Mouse (Mus musculus) monocyte, adult 5-6 weeks (primary cell): ENCODE data around the gene Ifnk. TPM values are rescaled to one million over a fixed set of nuclear protein-coding genes. Genes with fewer than 3 reads are reported as not detected.

Source experiments
- ATAC-seq: fragments of 153-309, 156-312 bp; replicated peaks from 2 replicates; pipeline ENCODE4 v1.8.0; 2017; ENCODE audit warnings: mild to moderate bottlenecking; ENCODE audit not compliant: low TSS enrichment, insufficient number of reproducible peaks, severe bottlenecking, poor library complexity, low FRiP score
- total RNA-seq: library from RNA; stranded (forward); fragments of 200-1000, 200-491, 200-594 nt; gene quantifications from 3 replicates; pipeline ENCODE4 v1.2.3, GENCODE M21; 2017

Gene Ifnk
- 2.0 TPM in 1 of 3 replicates, not detected in the others for total RNA-seq

DNA sequence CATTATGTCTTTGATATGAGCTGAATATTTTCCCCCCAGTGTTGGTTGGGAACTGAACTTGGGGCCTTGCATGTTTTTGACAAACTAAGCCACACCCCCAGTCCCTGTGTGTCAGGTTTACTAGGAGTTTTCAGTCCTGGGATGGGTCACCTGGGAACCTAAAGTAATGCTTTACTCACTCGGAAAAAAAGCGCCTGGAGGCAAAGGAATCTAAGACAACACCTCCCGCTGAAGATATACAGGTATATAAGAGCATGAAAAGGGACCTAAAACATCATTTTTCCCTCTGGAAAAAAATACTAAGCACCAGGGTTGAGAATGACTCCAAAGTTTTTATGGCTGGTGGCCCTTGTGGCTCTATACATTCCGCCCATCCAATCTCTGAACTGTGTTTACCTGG is at the start of gene Ifnk:
Ifnk (plus strand) TSS at position 301 of the 400 bp plus-strand sequence.
- ATAC-seq, result no peak

DNA sequence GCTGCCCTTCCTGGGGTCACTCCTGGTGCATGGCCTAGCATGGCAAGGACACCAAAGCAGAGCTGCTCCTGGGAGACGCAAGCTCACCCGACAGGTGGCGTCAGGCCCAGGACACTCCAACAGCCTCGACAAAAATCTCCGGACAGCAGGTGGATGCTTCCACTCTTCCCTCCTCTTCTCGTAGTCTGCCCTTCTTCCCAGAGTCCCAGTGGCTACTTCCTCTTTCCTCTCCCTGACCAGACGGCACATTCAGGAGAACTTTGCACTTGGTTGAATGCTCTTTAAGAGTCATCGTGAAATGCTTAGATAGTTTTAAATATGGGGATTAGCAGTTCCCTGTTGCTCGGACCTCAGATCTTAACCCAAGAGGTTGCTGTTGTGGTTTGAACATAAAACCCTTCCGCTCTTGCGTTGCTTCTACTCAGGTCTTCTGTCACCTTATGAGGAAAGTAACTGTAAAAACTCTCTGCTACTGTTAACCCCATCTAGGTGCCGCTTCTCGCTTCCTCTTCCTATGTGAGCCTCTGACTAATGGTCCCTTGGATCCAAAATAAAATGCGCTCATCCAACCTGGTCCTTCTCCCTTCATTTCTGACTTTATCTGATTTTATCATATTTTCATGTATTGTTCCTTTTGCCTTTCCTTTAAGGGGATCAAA is 46.6 kb upstream of the Ifnk start:
- ATAC-seq, result no peak

DNA sequence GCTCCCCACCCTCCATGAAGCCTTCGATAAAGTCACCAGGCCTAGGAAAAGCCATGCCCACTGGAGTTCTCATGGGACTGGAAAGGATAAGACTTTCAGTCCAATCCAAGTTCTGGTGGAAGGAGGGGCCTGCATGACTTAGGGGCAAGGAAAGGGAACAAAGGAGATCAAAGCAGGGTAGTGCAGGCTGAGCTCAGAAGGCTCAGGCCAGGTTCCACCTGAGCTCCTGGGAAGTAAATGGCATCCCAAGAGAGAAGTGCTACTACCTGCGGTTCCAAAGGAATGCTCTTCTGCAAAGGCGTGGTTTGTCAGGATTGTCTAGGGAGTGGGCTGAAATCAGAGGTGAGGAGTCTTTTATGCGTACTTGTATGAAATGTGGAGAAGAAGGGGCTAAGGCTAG is 39.4 kb upstream of the Ifnk start:
- ATAC-seq, result no peak

DNA sequence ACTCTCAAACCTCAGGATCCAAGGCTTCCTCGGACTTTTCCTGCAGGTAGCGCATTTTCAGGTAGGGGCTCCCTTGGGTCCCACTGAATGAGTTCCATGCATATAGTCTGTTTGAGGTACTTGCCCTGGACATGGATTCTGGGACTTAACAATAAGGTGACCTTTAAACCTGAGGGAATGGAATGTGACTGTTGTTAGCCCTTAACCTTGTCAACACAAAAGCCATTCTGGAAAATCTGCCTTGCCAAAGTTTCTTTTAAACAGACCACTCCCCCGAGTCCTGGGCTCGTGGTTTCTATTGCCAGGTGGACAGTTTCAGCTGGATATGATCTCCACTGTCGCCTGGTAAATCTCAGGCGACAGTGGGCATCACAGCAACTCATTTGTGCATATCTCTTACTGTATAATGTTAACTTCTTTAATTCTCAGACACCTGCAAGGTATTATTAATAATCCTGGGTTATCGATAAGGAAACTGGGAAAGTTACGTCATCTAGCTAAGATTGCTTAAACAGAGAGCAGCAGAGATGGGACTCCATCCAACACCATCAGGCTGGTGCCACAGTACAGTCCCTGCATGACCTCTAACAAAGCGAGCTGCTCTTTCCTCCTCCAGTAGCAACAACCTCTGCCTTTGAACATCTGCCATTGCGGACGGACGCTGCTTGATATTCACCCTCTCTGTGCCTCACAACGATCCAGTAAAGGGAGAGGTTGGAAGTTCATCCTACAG is 38.2 kb upstream of the Ifnk start:
- no peak for ATAC-seq

DNA sequence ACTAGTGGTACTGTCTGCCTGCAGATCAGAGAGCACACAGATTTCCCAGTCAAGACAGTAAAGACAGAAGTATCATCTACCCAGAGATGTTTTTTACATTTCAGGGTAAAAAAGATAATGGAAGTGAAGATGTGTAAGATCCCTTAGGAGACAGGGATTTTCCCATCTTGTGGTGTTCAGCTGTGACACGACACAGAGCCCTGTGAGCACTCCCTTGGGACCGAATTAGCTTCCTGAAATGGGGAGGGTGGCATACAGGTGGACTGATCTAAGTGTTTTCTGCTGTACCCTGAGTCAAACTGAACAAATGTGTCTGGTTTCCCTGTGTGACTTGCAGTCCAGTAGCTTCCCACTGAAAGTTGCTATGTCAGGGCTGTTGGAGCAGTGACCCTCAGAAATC is 36.9 kb upstream of the Ifnk start:
- ATAC-seq, result no peak

DNA sequence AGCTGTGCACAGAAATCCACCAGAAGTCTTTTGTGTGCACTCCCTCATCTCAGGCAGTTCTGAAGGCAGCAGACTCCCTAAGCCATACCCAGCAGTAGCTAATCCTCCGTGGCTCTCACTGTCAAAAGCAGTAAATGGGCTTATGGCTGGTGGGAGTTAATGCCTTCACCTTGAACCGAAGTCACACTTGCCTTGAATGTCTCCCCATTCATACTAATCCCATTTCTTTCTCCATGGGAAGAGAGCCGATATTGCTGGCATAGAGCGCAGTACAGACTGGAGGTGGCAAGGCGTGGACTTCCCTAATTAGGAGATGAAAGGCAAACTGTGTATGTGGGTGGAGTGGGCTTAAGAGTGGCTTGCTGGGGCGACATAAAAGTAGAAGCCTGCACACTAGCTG is 35.9 kb upstream of the Ifnk start:
- ATAC-seq, result no peak

DNA sequence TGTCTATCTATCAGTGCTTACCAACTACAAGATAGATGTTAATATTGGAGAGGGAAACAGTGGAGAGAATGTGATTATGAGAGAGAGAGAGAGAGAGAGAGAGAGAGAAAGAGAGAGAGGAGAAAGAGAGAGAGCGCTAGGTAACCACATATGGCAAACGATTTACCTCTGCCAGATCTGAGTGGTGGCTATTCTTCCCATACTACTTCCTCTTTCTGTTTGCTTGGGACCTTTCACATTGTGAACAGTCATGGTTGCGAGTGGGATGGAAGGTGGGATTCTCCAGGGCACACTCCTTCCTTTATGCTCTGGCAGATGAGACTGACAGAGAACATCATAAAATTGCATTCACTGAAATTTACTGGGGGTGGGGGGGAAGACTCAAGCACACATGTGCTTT is 34.7 kb upstream of the Ifnk start:
- ATAC-seq, result no peak

DNA sequence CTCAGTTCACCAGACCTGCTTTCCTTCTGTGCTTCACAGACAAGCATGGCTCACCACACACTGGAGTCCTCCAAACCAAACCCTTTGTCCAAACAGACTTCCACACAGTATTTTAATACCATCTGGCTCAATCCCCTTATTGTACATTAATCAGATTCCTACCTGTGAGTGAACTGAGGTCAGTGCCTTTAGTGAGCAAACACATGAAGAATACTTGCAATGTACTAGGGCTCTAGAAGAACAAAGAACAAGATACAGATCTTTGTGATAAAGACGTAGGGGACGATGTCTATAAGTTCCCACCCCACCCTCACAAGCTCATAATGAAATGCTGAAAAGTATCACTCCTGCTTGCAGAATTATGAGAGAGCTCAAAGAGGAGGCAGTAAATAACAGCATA is 33.0 kb upstream of the Ifnk start:
- ATAC-seq, result no peak

DNA sequence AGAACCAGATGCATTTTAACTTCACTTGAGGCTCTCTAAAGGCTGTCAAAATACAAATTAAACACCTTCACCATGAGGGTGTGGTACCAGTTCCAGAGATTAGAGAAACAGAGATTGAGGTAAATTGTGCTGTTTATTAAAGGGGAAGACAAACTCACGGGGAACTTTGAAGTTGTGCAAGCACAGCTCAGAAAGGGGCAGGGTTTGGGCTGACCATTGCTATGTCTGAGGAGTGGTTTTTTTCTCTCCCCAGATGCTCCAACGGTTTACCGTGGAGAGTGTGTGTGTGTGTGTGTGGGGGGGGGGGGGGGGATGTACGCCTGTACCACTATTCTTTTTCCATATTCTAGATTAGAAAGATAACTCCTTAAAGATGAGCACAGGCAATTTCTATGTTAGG is 31.7 kb upstream of the Ifnk start:
- ATAC-seq, result peak; percentile 74

DNA sequence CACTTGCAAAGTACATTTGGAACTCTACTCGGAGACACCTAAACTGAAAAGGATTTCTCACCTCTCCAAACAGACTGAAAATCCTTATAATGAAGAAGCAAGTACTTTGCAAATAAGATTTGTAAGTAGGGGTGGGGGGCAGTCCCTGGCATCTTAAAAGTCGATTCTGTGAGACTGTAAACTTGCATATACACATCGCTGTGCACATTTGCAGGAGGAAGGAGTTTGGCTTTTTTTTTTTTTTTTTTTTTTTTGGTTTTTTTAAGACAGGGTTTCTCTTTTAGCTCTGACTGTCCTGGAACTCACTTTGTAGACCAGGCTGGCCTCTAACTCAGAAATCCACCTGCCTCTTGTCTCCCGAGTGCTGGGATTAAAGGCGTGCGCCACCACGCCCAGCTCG is 31.3 kb upstream of the Ifnk start:
- no peak for ATAC-seq

DNA sequence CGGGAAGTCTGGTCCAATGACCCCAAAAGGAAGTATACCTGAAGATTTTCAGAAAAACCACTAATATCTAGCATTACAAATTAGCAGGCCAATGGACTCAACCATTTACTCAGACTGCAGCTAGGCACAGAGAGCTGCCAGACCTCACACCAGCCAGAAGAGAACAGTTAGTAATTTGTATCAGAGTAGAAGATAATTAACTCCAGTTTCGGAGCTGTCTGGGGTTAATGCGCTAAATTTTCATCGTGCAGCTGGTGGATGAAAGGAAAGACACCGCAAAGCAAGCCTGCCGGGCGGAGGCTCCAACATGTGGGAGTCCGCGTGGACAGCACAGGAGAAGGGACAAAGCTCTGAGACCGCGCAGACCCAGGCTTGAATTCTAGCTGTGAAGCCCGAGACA is 30.8 kb upstream of the Ifnk start:
- no peak for ATAC-seq

DNA sequence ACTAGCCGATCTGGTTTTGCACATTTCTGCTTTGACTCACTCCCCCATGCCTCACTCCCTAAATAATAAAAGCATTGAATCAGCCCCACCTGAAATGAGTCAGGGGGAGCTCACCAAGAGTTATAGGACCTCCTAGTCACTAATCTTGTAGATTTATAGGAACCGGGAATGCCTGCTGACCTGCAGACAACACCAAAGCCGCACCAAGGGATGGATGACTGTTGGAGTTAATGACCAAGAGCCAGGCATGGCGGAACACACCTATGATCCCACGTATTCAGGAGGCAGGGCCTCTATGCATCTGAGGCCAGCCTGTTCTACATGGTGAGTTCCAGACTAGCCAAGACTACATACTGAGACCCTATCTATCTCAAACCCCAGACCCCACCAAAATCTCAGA is 28.8 kb upstream of the Ifnk start:
- ATAC-seq, result no peak

DNA sequence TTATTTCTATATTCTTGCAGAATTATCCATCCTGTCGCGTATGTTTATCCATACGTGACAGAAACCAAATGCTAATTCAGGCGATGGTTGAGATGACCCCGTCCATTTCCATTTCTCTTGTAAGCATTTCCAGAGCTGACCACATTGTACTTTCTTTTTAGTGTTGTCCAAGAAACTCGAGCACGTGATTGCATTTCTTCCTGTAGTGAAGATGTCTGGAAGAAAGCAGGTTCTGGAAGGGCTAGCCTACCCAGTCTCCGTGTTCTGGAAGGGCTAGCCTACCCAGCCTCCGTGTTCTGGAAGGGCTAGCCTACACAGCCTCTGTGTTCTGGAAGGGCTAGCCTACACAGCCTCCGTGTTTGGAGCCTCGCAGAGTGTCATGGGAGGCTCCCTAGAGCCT is 27.8 kb upstream of the Ifnk start:
- no peak for ATAC-seq

DNA sequence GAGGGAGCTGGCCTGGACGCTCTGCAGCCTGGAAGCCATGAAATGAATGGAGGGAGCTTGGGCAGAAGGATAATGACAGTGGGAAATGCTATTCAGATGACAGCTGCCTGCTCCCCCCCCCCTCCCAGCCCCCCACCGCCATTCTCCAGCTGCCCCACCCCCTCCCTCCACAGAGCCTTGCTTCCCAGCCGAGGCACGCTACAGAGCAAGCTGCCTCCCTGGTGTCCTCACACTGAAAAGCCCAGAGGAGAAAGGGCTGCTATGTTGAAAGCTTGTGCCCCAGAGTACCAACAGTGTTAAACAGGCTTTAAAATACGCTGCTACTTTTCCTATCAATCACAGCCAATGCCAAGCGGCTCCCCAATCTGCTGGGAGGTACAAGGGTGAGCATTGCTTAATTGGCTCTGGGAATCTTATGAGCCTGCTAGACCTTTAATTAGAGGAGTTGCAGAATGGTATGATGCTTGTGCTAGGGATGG is 26.5 kb upstream of the Ifnk start:
- ATAC-seq, result no peak

DNA sequence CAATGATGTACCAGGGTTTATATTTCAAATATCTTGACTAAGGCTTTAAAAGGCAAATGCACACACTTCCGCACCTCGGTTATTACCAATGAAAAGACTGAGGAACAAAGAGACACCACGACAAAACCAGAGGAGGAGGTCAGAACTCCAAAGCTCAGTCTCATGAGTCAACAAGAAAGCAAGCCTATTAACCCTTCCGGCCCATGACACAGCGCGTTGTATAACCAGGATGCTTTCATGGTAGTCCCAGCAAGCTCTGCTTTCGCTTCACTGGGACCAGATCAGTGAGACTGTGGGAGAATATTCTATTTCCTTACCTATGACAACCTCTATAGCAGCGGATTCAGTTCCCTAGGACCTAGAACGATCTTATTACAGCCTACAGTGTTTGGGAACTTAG is 25.1 kb upstream of the Ifnk start:
- no peak for ATAC-seq

DNA sequence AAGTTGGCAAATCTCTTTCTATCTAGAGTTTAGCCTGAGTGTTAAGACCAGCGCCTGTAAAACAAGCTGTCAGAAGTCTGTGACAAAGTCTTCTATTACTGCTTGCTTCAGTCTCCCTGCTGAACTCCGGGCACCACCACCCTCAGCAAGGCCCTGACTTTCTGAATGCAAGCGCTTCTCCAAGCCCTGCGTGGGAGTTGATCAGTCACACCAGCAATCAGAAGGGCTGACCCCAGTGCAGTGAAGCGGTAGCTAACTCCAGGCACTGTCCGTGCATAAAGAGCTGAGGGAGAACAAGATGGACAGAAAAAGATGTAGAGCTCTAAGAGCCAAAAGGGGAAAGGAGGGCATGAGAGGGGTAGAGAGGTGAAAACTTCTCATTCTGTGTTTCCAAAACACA is 24.1 kb upstream of the Ifnk start:
- ATAC-seq, result no peak

DNA sequence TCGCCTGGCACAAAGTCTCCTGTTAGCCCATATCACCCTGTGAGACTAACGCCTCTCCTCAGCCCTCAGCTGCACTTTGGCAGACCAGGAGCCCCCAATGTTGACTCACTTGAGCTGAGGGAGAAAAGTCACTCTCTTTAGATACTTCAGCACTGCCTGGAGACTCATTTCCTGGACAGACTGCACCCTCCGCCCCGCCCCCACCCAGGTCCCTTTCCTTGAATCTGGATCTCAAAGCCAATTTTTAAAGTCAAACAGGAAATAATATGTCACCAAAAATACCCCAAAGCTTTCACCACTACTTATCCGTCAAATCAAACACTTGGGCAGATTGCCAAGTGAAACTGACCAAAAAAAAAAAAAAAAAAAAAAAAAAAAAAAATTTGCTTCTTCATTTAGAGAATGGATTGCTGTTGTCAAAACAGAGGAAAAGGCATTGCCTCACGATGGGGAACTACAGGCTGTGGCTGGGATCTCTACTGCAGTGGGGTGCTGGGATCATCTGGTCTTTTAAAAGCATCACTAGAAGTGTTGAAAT is 21.4 kb upstream of the Ifnk start:
- peak; percentile 82 for ATAC-seq

DNA sequence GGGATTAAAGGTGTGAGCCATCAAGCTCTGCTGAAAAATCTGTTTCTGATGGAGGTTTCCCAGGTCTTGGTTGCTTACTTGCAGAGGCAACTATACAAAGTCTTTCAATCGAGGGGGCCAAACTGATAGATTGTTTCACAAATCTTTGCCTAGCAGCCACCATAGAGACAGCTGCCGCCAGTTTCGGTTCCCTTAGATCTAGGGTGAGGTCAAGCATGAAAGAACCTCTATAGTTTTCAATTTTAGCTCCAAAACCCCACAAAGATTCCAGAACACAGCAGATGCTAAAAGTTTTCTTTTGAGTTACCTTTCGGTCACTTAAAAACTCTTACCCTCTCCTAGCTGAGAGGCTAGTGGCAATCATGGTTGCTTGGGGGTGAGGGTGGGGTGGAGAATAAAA is 20.3 kb upstream of the Ifnk start:
- 0 out of 2 replicates have a peak, but pooled peaks have one; percentile 15 for ATAC-seq

DNA sequence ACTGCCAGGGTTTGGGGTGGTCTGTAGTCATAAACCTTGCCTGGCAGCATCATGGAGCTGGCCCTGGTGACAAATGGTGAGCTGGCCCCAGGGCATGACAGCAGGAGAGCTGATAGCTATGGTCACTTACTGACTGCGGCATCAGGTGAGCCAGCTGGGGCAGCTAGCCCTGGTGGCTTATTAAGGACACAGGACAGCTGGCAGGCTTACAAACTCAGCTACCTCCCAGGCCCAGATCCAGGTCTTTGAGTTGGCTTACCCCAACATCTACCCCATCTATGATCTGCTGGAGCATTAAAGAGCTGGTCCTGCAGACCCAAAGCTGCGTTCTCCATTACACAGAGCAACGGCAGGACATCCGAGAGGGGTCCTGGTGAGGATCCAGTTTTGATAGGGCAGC is 18.4 kb upstream of the Ifnk start:
- ATAC-seq, result no peak
